Mouse (Mus musculus): ENCODE data around the gene Hspg2. TPM values are rescaled to one million over a fixed set of nuclear protein-coding genes. Genes with fewer than 3 reads are reported as not detected.

Hspg2 gene
- total and polyA plus RNA-seq, 3 experiments: 1.3 to 14.0 (median 5.5) TPM

- H3K36me3 ChIP-seq (replicated peaks in 1 of 2; ENCODE audit: control insufficient read depth in 1 of 2, insufficient read depth in 1 of 2, low read length in 1 of 2): peaks cover 0 to 72% of the 10 kb centered on the region in 2 experiments
Measured at GRCm38 (mm10) chr4:137525426-137525825, 56.9 kb downstream of the Hspg2 start.

DNA sequence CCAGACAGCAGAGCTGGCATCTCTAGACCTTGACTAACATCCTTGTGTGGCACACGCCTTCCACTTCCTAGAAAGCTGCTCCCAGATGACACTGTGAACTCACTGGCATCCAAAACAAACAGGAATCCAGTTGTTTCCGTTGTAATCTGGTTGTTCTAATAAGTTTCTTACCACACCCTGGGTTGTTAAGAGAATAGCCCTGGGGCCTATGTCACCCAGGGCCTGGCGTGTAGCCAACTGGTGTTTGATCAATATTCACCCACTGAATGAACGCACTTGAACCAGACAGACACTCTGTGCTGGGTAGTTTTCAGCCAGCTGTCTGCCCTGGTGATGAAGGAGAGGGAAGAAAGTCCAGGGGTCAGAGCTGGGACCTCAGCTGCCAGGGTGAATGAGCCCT lies 58.8 kb downstream of the Hspg2 start:
- H3K4me3 ChIP-seq (replicated peaks in 1 of 3; ENCODE audit: low read depth in 2 of 3, low read length in 2 of 3, poor library complexity in 1 of 3): no peak overlapping the region
- H3K9me3 ChIP-seq (replicated peaks; ENCODE audit: low read length): no peaks in the 10 kb centered on the region
- dilution Hi-C loops (cut with MboI; ENCODE audit: extremely low pct_ligation_motif_present, extremely low pct_unique_long_range_greater_than_20kb, low sequenced_read_pairs): no loop called here
- H3K27ac ChIP-seq (ENCODE audit: insufficient read depth, low read depth): no peak overlapping the region
- H3K4me1 ChIP-seq (ENCODE audit: control insufficient read depth in 1 of 2, insufficient read depth in 2 of 2): peaks cover 0 to 14% of the 10 kb centered on the region in 2 experiments; a peak in 2 of 4 replicates
- in situ Hi-C loops (cut with MboI; ENCODE audit: low pct_ligation_motif_present, low pct_unique_long_range_greater_than_20kb, low sequenced_read_pairs): no loop called here
- H3K9ac ChIP-seq (ENCODE audit: insufficient read depth, low read depth): no peak overlapping the region
- H3K27me3 ChIP-seq (replicated peaks): no peaks in the 10 kb centered on the region
- H3K36me3 ChIP-seq (replicated peaks in 1 of 2; ENCODE audit: control insufficient read depth in 1 of 2, insufficient read depth in 1 of 2, low read length in 1 of 2): peaks cover 0 to 63% of the 10 kb centered on the region in 2 experiments
- no peaks in the 10 kb centered on the region for H3K79me2 ChIP-seq (replicated peaks; ENCODE audit: control insufficient read depth, extremely low read depth, insufficient read depth, poor library complexity, severe bottlenecking)
- no peak for DNase-seq (ENCODE audit: extremely low read depth)
- H3K4me2 ChIP-seq (ENCODE audit: insufficient read depth, low read depth, poor library complexity, severe bottlenecking): no peak overlapping the region
- TF ChIP-seq RCOR1 (conservative IDR thresholded peaks at IDR 0.05; ENCODE audit: low read depth, low read length) (no peak), POLR2AphosphoS2 (IDR thresholded peaks at IDR 0.05; ENCODE audit: low read depth, low read length) (no peak), JUN (IDR thresholded peaks at IDR 0.05; ENCODE audit: insufficient read depth, low read depth, low read length) (no peak), USF1 (IDR thresholded peaks at IDR 0.05; ENCODE audit: low read depth, low read length) (no peak), CHD2 (IDR thresholded peaks at IDR 0.05; ENCODE audit: low read length) (no peak), BHLHE40 (IDR thresholded peaks at IDR 0.05; ENCODE audit: low read depth, low read length) (no peak), TCF12 (IDR thresholded peaks at IDR 0.05; ENCODE audit: low read depth, low read length) (no peak), GABPA (IDR thresholded peaks at IDR 0.05; ENCODE audit: insufficient replicate concordance, low read depth, low read length) (no peak), CTCF (conservative IDR thresholded peaks at IDR 0.05 in 1 of 2, IDR thresholded peaks at IDR 0.05 in 1 of 2; ENCODE audit: low read depth in 2 of 2, low read length in 2 of 2) (no peak), HCFC1 (IDR thresholded peaks at IDR 0.05; ENCODE audit: low read depth, low read length) (no peak), EP300 (IDR thresholded peaks at IDR 0.05; ENCODE audit: low read length) (no peak), ETS1 (conservative IDR thresholded peaks at IDR 0.05; ENCODE audit: low read depth, low read length) (no peak)

More at GRCm38 (mm10) chr4:137525426-137525825, 56.9 kb downstream of the Hspg2 start:
- Histone ChIP-seq H3K27ac (ENCODE audit: insufficient read depth, low read depth) (no peak overlapping the region), H3K9me3 (replicated peaks; ENCODE audit: low read length) (no peaks in the 10 kb centered on the region), H3K4me1 (ENCODE audit: control insufficient read depth in 1 of 2, insufficient read depth in 2 of 2) (peaks cover 0 to 14% of the 10 kb centered on the region in 2 experiments; a peak in 2 of 4 replicates), H3K9ac (ENCODE audit: insufficient read depth, low read depth) (no peak overlapping the region), H3K27me3 (replicated peaks) (no peaks in the 10 kb centered on the region), H3K4me2 (ENCODE audit: insufficient read depth, low read depth, poor library complexity, severe bottlenecking) (no peak overlapping the region), H3K79me2 (replicated peaks; ENCODE audit: control insufficient read depth, extremely low read depth, insufficient read depth, poor library complexity, severe bottlenecking) (no peaks in the 10 kb centered on the region), H3K4me3 (replicated peaks in 1 of 3; ENCODE audit: low read depth in 2 of 3, low read length in 2 of 3, poor library complexity in 1 of 3) (no peak overlapping the region)
- dilution Hi-C loops (cut with MboI; ENCODE audit: extremely low pct_ligation_motif_present, extremely low pct_unique_long_range_greater_than_20kb, low sequenced_read_pairs): no loop called here
- no peak for TF ChIP-seq EP300 (IDR thresholded peaks at IDR 0.05; ENCODE audit: low read length)
- TF ChIP-seq JUN (IDR thresholded peaks at IDR 0.05; ENCODE audit: insufficient read depth, low read depth, low read length): no peak
- no peak for TF ChIP-seq MAZ (IDR thresholded peaks at IDR 0.05; ENCODE audit: low read depth, low read length)
- TF ChIP-seq RAD21 (IDR thresholded peaks at IDR 0.05; ENCODE audit: low read depth, low read length): no peak
- no peak for TF ChIP-seq POLR2A (IDR thresholded peaks at IDR 0.05; ENCODE audit: low read depth, low read length)
- TF ChIP-seq JUND (conservative IDR thresholded peaks at IDR 0.05; ENCODE audit: low read depth, low read length): no peak
- no peak for TF ChIP-seq KAT2A (IDR thresholded peaks at IDR 0.05; ENCODE audit: insufficient replicate concordance, low read length)
- no peak for TF ChIP-seq ZMIZ1 (IDR thresholded peaks at IDR 0.05; ENCODE audit: low read depth, low read length)
- no peak for TF ChIP-seq CHD1 (IDR thresholded peaks at IDR 0.05; ENCODE audit: low read depth, low read length)
- no peak for TF ChIP-seq MAX (IDR thresholded peaks at IDR 0.05; ENCODE audit: low read length)
- no peak for TF ChIP-seq POLR2AphosphoS2 (IDR thresholded peaks at IDR 0.05; ENCODE audit: low read depth, low read length)
- no peak for TF ChIP-seq MEF2A (IDR thresholded peaks at IDR 0.05; ENCODE audit: borderline replicate concordance, low read depth, low read length)
- in situ Hi-C loops (cut with MboI; ENCODE audit: low pct_ligation_motif_present, low pct_unique_long_range_greater_than_20kb, low sequenced_read_pairs): no loop called here
- DNase-seq (ENCODE audit: extremely low read depth): no peak

Measured in CH12.LX (cell line).